Mouse (Mus musculus) thymus, postnatal 14 days (tissue): Measurements from ENCODE around the gene Ankrd44.

ENCODE experiments used
- DNase-seq: peaks from one replicate; pipeline ENCODE4 v3.0.0; 2021

The Ankrd44 gene

DNA sequence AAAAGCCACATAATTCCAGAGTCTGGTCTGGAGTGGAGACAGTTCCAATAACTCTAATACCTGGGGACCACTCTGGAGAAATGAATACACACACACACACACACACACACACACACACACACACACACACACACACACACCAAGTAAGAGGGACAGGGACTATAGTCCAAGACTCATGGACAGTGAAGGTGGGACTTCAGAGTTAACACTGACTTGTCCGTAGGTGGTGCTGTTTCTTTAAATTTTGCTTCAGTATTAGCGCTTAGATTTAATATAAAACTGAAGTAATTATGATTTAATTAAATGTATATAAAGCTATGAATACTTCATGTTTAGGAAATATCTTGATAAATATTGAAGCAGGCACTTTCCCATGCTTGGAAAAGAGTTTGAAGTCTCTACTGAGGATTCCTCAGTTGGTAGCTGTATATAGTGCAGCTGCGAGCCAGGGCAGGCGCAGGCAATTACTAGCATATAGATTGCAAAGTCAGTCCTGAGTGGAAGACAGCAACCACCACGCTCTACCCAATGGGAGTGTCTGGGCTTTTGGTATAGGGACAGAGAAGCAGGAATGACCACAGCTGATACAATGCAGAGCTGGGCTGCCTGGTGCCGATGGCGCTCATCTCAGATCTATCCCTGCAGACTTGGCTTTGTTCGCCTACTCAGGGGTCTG is 170.4 kb downstream of the Ankrd44 start:
- DNase-seq, result no peak

DNA sequence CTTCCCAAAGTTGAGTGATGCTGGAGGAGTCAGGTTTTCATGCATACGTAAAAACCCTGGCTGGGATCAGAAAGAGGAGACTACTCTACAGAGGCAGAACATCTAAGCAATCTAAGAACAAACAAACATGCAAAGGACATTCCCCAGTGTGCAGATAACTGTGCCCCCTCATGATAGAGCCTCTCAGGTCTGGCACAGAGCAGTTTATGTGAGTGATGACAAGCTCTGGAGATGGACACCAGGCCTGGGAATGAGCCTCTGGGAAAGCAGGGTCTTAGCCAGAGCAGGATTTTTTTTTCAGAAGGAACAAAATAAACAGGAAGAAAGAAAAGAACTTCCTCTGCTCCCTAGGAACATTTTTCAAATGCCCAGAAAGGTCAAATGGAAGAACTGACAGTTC is 176.2 kb downstream of the Ankrd44 start:
- no peak for DNase-seq

DNA sequence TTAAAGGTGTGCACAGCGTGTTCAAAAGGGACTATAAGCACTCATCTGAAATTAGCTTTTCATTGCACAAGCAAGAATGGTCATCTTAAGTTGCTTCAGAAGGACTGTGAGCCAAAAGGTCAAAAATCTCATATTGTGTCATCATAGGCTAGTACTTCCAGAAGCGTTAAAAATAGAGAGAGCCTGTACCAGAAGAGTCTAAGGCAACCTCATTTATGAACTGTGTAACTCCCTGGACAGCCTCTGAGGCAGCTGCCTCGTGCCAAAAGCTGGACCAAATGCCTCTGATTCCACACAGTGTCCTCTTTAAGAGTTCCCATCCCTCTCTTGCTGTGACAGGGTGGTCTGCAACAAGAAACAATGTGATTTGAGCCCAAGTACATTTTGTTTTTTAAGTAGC is 176.7 kb downstream of the Ankrd44 start:
- no peak for DNase-seq

DNA sequence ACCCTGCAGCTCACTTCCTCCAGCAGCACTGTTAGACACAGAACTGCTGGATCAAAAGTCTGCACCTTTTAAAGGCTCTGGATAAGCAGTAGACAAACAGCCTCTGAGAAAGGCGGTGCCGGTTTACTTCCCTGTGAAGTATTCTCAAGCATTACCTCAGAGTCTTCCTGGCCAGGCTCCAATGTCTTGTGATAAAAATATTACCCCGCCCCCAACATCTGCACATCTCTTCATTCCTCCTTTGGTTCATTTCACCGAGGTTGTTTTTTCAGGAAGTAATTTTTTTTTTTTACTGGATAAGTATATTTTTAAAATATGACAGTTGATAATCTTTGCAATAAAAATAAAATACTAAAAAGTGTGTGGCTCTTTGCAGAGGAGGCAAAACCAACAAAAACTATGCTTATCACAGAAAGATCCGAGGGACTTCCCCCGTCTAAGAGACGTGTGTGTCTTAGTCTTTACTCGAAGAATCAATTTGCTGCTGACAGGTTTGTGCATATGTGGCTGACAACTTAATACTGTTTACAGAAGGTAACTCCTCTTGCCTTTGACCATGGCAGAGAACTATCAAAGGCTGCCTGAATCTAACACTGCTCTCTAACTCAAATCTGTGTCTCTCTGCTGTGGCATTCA is 178.3 kb downstream of the Ankrd44 start:
- no peak for DNase-seq

DNA sequence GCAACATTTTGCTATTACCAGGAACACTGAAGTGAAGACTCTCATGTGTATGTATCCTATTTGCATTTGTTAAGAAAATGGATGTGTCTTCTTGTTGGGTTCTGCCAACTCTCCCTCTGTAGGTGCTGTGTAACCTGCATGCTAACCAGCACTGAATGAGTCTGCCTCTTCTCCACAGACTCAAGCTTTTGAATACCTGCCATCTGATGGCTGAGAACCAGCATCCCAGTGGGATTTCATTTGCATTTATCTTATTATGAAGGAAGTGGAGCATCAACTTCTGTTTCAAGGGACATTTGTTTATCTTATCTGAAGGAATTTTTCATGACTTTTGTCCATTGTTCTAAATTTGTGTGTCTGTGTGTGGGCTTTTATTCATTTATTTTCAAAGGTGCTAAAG is 180.5 kb downstream of the Ankrd44 start:
- no peak for DNase-seq

DNA sequence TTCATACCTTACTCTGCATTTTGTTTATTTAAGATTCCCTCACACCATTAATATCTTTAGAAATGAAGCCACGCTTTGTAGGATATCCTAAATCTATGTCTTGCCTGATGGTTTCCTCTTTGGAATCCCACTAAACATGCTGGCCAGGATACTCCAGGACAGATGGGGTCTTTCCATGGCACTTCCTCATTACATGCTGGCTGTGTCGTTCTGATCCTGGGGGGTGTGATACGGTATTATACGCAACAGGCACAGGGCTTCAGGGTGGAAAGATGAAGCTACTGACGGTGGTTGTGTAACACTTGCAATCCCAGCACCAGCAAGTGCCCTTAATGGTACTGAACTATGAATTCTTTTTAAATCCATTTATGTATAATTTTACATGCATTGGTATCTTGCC is 182.0 kb downstream of the Ankrd44 start:
- DNase-seq, result no peak

DNA sequence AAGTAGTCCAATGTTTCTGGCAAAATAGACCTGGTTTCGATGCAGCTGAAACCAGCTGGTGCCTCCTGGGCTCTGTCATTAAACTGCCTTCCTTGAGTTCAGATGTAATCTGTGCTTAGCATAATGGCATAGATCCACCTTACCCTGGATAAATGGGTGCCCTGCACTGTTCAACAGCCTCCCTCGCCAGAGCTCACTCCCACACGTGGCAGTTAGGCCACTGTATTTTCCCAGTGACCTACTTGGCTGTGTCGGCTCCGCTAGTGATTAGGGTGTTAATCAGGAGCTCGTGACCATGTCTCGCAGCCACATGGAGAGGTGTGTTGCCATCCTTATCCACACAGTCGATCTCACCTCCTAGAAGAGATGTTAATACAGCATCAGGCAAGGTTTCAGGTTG is 183.1 kb downstream of the Ankrd44 start:
- no peak for DNase-seq

DNA sequence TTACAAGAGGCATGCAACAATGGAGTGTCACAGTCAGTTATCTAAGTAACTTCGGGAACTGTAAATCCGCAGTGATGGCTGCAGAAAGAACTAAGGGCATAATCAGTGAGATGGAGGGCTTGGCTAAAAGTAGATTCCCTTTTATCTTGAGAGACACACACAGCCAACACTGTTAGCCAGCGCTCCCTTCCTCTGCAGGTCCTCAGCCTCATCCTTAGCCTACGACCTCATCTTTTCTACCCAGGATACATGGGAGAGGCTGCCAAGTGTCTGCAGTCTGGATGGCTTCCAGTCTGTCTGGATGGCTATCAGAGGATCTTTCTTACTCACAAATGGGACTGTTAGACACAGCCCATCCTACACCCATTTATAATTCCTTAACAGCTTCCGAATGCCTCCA is 185.3 kb downstream of the Ankrd44 start:
- no peak for DNase-seq

DNA sequence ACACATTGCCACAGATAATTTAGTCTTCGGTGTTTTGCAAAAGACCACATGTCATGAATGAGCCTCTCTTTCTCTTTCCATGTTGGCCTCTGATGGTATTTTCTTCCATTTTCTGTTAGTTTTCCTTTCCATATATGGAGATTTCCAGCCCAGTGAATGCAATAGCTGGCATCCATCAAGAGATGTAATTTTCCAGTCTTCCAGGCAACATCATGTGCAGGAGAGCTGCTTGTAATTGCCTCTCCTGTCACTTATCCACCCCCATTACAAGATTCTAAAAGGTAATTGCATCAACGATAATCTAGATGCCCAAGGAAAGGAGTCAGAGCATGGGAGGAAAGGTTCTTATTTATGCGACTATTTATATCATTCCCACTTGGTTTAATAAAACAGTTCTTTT is 188.7 kb downstream of the Ankrd44 start:
- no peak for DNase-seq

DNA sequence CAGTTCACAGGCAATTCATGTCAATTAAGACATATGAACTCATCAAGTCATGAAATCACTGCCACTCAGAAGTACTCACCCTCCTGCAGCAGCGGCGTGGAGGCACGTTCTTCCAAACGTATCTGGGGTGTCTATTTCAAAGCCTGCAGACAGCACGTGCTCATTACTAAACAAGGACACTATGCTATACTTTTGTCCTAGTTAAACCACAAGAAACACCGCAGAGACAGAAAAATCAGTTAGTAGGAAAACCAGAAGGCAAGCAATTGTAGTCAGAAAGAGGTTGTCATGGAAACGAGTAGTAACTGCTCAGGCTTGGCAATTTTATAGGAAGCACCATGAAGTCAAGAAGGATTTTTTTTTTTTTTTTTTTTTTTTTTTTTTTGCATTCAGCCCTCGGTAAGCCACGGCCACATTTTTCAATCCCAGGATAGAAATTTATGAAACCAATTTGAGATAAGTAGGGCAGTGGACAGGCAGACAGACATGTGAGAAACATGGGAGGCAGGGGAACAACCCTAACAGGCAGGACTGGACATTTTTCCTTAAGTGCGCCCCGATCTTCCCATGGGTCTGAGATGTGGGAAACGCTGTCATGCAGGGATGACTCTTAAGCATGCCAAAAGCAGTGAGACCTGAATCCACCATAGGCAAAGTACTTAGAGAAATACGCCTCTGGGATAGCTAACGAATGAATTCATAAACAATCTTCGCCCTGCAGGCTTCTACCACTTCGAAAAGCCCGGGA is 191.1 kb downstream of the Ankrd44 start:
- no peak for DNase-seq

DNA sequence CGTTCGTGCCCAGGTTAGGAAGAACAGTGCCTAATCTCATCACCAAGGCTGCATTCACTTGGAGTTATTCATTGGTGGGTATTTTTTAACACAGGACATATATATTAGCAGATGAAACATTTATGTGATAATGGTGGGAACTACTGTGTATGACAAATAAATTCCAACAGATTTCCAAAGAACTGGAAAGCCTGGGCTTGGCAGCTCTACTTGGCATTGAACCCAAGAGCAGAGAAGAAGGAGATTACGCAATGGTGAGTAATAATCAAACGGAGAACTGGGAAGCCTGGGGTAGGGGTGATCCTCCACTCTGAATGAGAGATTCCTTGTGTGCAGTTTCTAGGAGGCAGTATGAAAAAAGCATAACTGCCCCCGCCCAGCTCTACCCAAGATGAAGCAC is 196.9 kb downstream of the Ankrd44 start:
- no peak for DNase-seq

DNA sequence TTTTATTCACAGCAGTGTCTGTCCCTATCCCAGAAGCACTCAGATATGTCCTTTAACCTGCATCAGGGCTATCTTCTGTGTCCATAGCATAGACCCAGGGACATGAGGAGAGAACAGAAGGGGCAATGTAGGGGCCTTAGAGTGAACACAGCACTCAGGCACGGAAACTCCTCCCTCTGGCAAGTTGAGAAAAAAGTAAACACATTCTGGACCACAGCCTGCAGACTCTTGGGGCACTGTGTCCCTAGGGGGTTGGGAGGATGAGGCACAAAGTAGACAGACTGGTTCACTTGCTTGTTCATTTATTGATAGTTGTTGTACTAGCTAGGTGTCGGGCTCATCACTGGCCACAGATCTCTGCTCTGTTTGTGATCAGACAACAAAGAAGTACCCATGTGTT is 199.6 kb downstream of the Ankrd44 start:
- DNase-seq, result no peak

DNA sequence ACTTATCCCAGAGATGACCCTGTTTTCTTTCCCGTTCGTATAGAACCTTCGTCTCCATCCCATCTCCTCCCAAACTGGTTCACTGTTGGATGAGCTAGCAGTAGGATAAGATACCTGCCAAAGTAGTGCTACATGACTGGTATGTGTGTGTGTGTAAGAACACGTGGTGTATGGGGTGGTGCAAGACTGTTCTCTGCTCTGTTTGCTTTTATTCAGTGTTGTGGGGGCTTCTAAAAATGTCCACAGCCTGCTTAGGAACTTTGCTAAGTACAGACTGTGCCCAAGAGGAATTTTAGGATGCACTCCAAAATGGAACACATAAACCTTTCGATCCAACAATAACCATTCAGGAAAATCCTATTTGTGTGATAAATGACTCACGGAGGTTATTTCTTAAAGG is 209.3 kb downstream of the Ankrd44 start:
- DNase-seq, result no peak

DNA sequence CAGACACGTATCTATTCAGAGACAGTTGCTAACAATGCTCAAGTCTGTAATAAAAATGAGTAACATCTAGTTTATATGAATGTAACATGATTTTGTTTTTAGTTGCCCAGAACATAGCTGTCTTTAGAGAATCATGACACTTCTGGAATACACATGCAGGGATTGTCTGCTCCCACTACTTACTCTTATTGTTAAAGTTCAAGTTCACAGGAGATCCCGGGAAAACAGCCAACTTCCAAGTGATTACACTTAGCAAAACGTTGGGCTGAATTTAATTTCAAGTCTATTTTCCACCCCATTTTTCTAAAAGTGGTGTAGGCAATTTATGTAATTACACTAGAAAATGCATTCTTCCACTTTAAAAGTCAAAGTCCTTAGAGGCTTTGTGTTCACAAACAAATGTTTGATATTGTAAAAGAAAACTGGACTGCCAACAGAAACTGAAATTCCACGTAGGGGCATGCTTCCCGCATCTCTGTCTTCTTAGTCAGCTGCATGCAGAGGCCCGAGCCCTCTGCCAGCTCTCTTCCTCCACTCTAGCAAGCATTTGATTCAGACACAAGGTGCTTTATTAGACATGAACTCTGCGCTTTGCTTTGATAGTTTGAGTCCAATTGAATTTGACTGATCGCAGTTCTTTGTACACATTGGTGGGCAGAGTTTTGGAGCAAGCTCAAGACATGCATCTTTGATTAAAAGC is 211.0 kb downstream of the Ankrd44 start:
- no peak for DNase-seq

DNA sequence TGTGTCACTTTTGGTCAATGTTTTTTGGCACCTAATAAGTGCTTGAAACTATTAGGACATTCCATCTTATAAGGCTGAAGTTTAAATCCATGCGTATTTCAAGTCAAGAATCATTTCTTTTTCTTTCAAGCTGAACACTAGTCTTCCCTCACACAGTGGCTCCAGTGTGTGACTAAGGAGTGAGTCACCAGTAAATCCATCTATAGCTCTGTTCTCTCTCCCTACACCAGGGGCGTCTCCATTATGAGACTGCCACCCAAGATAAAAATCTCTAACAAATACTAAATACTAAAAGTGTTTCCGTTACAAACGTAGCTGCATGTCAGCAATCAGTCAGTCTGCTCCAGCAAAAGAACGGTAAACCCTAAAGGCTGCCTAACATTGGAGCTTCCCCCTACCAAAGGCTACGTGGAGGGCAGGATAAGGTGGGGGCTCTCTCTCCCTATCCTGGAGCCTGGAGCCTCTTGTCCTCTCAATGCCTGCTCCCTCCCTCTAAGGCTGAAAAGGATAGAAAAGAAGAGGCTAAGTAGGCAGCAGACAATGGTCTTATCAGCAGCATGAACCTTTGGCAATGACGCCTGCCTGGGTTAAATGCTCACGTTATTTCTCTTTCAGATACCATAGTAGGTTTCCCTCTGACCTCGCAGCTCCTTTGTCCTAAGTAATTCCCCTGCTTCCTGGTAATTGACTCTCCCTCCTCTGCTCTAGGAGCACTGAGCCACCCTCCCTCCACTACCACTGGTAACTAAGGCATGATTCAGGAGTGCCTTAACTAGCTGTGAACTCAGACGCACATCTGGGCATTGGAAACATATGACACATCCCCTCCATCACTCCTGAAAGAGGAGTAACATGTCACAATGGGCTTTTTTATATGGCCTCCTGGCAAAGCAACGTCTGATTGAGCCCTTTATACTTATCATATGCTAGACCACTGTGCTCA is 212.7 kb downstream of the Ankrd44 start:
- DNase-seq, result no peak

DNA sequence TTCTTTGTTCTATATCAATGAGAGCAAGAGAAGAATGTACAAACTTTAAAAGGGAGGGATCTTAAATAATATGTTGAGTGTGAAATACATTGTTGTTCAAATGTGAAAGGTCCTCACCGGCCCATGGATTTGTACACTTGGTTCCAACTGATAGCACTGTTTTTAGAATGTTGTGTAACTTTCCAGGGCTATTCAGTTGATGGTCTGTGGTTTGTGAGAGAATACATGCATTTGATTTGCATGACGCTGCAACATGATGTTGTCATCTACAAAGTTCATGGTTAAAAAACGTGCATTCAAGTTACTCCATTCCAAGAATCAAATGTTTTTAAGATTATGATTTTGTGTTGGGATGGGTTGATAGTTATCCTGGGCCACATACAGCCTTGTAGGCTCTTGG is 214.6 kb downstream of the Ankrd44 start:
- no peak for DNase-seq

DNA sequence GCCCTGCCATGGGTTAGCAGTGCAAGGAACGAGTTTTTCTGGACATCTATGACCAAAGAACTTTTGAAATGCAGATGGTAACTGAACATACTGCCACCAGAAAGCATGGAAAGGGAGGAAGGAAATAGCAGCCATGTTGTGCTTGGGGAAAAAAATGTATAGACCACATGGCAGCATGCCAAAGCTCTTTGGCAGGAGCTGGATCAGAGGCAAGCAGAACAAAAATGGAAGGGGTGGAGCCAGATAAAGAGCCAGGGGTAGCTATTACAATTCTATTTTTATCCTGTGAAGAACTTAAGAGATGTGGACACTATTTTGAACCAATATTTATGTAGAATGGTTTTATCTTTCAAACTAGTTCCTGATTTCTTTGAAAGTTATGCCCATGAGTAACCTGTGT is 215.6 kb downstream of the Ankrd44 start:
- no peak for DNase-seq

DNA sequence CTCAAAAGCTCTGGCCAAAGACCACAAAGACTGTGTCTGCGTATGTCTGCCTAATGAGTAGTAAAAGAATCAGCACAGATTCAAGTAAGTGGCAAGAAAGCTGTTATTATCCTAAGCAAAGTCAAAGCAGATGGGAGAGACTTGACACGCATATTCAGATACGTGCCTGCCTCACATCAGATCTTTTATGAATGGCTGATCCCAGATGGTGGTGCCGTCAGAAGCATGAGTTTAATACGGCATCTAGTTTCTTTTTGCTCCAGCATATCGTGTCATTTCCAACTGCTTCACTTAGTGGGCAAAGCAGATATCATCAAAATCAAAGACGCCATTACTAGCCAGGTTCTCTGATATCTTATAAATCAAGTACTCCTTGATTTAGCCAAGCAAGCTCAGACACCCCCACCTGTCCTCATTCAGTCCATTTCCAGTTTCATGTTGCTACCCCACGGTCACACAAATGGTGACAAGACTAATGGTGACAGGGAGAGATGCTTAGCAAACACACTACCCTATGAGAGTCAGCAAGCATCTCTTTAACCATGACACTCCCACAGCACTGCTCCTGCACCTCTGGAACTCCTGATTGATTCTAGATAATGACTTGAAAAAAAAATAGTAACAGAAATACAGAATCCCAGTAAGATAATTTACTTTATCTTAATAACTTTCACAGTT is 218.2 kb downstream of the Ankrd44 start:
- DNase-seq, result no peak

DNA sequence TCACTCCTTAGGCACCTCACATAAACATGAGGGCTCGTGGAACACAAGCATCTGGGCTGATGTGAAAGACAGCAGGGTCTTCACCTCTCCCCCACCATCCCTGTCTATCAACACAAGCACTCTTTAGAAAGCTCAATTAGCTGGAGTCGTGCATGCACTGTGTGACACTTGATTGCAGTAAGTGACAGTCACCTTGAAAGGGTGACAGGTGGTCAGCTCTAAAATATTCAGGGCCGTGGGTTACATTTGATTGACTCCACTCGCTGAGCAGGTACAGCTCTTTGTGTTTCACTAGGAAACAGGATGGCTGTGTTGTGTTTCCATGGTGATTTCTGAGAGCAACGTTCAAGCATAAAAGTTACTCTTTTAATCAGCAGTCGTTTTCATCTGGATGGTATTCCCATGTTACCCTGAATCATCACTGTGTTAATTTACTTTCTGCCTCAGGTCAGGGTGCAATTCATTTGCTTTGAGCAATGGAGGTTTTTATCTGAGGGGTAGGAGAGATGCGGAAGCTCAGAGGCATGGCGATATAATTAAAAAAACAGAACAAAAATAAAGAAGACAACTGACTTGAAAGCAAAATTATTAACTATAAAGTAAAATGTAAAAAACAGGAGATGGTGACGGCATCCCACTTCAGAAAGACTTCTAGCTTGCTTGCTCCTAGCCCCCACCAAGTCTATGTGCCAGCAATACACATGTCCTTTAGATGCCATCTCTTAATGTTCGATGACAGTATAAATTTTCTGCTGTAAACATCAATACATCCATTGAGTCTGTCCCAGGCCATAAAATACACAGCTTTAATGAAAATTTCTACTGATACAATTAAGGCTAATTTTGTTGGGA is 218.9 kb downstream of the Ankrd44 start:
- DNase-seq, result no peak

DNA sequence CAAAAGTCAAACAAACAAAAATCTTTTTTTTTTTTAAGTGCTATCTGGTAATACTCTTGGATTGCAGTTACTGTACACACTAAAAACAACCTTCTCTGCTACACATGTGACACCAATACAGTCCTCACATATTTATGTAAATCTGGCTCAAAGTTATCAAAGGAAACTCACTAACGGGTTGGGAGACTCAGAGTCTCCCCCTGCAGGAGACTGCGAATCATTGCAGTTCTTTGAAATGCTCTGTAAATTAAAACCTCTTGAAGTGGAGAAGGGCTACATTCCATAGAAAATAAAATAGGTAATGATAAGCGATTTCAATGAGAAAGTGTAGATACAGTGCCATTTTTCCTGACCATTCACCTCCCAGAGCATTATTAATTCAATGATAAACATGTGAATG is 219.6 kb downstream of the Ankrd44 start:
- no peak for DNase-seq

DNA sequence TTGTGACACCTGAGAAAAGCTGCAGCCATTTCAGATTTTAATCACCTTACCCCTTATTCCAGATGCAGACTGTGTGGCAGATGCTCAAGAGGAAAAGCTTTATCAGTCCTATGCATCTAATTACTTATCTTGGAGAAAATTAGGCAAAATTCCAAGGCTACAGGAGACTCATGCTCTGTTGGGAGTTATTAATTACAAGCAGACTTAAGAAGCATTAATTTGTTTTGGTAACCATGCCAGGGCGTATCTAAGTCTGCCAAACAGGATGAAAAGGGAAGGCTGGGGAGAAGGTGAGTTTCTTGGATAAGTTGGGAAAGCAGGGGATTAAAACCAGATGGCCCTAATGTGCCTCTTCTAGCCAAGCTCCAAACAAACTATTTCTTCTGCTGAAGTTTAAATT is 222.7 kb downstream of the Ankrd44 start:
- no peak for DNase-seq
